Mouse (Mus musculus) adrenal gland, postnatal 25 days (tissue): ENCODE data around the gene Trafd1. TPM values are rescaled to one million over a fixed set of nuclear protein-coding genes. Genes with fewer than 3 reads are reported as not detected.

ENCODE experiments used
- DNase-seq: peaks from one replicate; pipeline ENCODE4 v3.0.0; 2021; ENCODE audit warnings: mixed read lengths
- long read RNA-seq: library from polyadenylated mRNA; stranded (forward); transcript quantifications from one replicate; pipeline ENCODE4 v2.0.0, GENCODE M21; 2021
- total RNA-seq: library from RNA; stranded (reverse); gene quantifications from 2 replicates; pipeline ENCODE4 v1.2.3, GENCODE M21; 2021

The Trafd1 gene
- 28.1 and 50.7 TPM in 2 replicates for total RNA-seq
- long read RNA-seq, transcript Trafd1-201 (12 exons, 2,503 nt) = major isoform, 8 of 84 reads
- long read RNA-seq, partial matches to known transcripts = 13 of 84 reads
- long read RNA-seq, other reads (novel, unspliced or antisense) = 60 of 84 reads

- peak; percentile 97 for DNase-seq
Observed at GRCm38 (mm10) chr5:121385461-121386119, at the start of gene Trafd1. Gene Trafd1, minus strand, starts transcription at chr5:121385632.

- no peak for DNase-seq
Observed at GRCm38 (mm10) chr5:121428954-121429353, 43.5 kb upstream of the Trafd1 start.

GRCm38 (mm10) chr5:121423297-121423696 lies 37.9 kb upstream of the Trafd1 start:
- DNase-seq = no peak

- DNase-seq = no peak
Observed at GRCm38 (mm10) chr5:121422787-121423186, 37.4 kb upstream of the Trafd1 start.

- DNase-seq = no peak
Observed at GRCm38 (mm10) chr5:121420721-121421120, 35.3 kb upstream of the Trafd1 start.

- no peak for DNase-seq
Observed at GRCm38 (mm10) chr5:121410975-121411374, 25.5 kb upstream of the Trafd1 start.

GRCm38 (mm10) chr5:121407856-121408255 lies 22.4 kb upstream of the Trafd1 start:
- no peak for DNase-seq

GRCm38 (mm10) chr5:121400849-121401248 lies 15.4 kb upstream of the Trafd1 start:
- no peak for DNase-seq

- DNase-seq = no peak
Observed at GRCm38 (mm10) chr5:121400064-121400463, 14.6 kb upstream of the Trafd1 start.

GRCm38 (mm10) chr5:121399540-121399939 lies 14.1 kb upstream of the Trafd1 start:
- no peak for DNase-seq

GRCm38 (mm10) chr5:121398965-121399462 lies 13.6 kb upstream of the Trafd1 start:
- DNase-seq = no peak

GRCm38 (mm10) chr5:121398146-121398964 lies 12.9 kb upstream of the Trafd1 start:
- DNase-seq = no peak

GRCm38 (mm10) chr5:121397187-121398145 lies 12.0 kb upstream of the Trafd1 start, which contains the start of gene Naa25:
Gene Naa25, plus strand, starts transcription at chr5:121397936.
- peak; percentile 97 for DNase-seq

- no peak for DNase-seq
Observed at GRCm38 (mm10) chr5:121395621-121396020, 10.2 kb upstream of the Trafd1 start.

GRCm38 (mm10) chr5:121393402-121393801 lies 8.0 kb upstream of the Trafd1 start:
- DNase-seq = no peak

GRCm38 (mm10) chr5:121392667-121393380 lies 7.4 kb upstream of the Trafd1 start:
- no peak for DNase-seq

GRCm38 (mm10) chr5:121389691-121390090 lies 4.3 kb upstream of the Trafd1 start:
- no peak for DNase-seq

GRCm38 (mm10) chr5:121389106-121389505 lies 3.7 kb upstream of the Trafd1 start:
- no peak for DNase-seq

- no peak for DNase-seq
Observed at GRCm38 (mm10) chr5:121387126-121387525, 1.7 kb upstream of the Trafd1 start.

GRCm38 (mm10) chr5:121386120-121386909 lies 883 bp upstream of the Trafd1 start:
- no peak for DNase-seq
